24 mouse cellular contexts compared by ENCODE assay signal in the genomic region with DNA sequence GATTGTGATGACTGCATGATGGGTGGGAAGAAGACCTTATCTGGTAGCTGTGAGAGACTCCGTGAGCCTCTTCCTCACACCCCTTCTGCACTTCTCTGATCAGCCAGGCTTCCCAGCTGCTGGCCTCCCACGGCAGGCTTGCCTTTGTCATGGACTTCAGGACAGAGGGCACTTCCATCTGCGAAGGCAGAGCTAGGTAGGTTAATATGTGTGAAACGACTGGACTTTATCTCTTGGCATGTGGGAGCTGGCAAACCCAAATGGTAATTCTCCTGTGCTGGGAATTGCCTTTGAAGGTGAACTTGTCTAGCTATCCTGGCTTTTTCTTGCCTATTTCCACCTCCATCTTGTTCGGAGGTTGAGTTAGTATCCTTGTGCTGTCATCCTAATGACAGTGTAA. TPM values are rescaled to one million over a fixed set of nuclear protein-coding genes. Genes with fewer than 3 reads are reported as not detected.
"Had no signal": no experiment of that assay in that cellular context is flagged by ENCODE, and none has a peak within 500 bp of the region (broad histone marks: within the 10 kb centered on the region; RNA-seq: fewer than 3 reads in every experiment).

No protein-coding gene starts in this region.

- H3K4me3 ChIP-seq: left cerebral cortex, adult 2 months; lung, embryonic 15.5 days; megakaryocyte, embryonic 14.5 days; midbrain, embryonic 10.5 days; midbrain, embryonic 13.5 days; myocyte; neural tube, embryonic 13.5 days; stomach, embryonic 15.5 days had no signal

- H3K36me3 ChIP-seq: lung, embryonic 15.5 days; midbrain, embryonic 10.5 days; midbrain, embryonic 13.5 days; neural tube, embryonic 13.5 days; stomach, embryonic 15.5 days had no signal

- H3K9me3 ChIP-seq: lung, embryonic 15.5 days; megakaryocyte, embryonic 14.5 days; midbrain, embryonic 10.5 days; midbrain, embryonic 13.5 days; neural tube, embryonic 13.5 days; stomach, embryonic 15.5 days had no signal

- H3K27me3 ChIP-seq: lung, embryonic 15.5 days; stomach, embryonic 15.5 days had no signal

- H3K9ac ChIP-seq: liver, embryonic 14.5 days; lung, embryonic 15.5 days; midbrain, embryonic 13.5 days; neural tube, embryonic 13.5 days; stomach, embryonic 15.5 days had no signal

- H3K27ac ChIP-seq: left cerebral cortex, adult 2 months; liver, embryonic 14.5 days; lung, embryonic 15.5 days; midbrain, embryonic 10.5 days; midbrain, embryonic 13.5 days; neural tube, embryonic 13.5 days; stomach, embryonic 15.5 days had no signal

- DNase-seq: layer of hippocampus, postnatal 36 days; lung, adult 18-20 months; lung, postnatal 10 days; lung, postnatal 36 days; retina, postnatal 1 day; right cerebral cortex, postnatal 25 days; spleen, adult 18-20 months; thymus, postnatal 36 days had no signal

- H3K4me2 ChIP-seq: liver, embryonic 11.5 days; lung, embryonic 15.5 days; midbrain, embryonic 13.5 days; neural tube, embryonic 13.5 days; stomach, embryonic 15.5 days had no signal

- H3K4me1 ChIP-seq: lung, embryonic 15.5 days; midbrain, embryonic 13.5 days; neural tube, embryonic 13.5 days; stomach, embryonic 15.5 days had no signal

- ATAC-seq: inflammation-experienced regulatory T-cells, adult 6 months; intestine, embryonic 16.5 days; midbrain, embryonic 13.5 days; midbrain, embryonic 16.5 days had no signal

RNA-seq across cellular contexts. Expression of a gene that starts 24.3 kb away (rescaled TPM):
- polyA plus RNA-seq: inflammation-experienced regulatory T-cells, adult 6 months; intestine, embryonic 16.5 days; limb, embryonic 11.5 days; limb, embryonic 14.5 days; liver, embryonic 14.5 days; lung, embryonic 15.5 days; midbrain, embryonic 10.5 days; midbrain, embryonic 13.5 days; midbrain, embryonic 16.5 days; myocyte; neural tube, embryonic 13.5 days; stomach, embryonic 15.5 days; urinary bladder, adult 2 months had no signal

RNA-seq across cellular contexts. Expression of a gene that starts 33.4 kb away (rescaled TPM):
- polyA plus RNA-seq: inflammation-experienced regulatory T-cells, adult 6 months; myocyte had no signal
